Mouse (Mus musculus) adrenal gland, adult 8-10 months (tissue): ENCODE data around the gene Gm10570. TPM values are rescaled to one million over a fixed set of nuclear protein-coding genes. Genes with fewer than 3 reads are reported as not detected.

Experiments
- DNase-seq: peaks from one replicate; pipeline ENCODE4 v3.0.0; 2022
- total RNA-seq, 4 experiments: library from RNA; stranded (reverse); gene quantifications; 2 replicates each; pipeline ENCODE4 v1.2.4; 2022

The Gm10570 gene
- total RNA-seq, 4 experiments from 2014 or later, result 0.86 TPM; not detected in 3

GRCm38 (mm10) chr4:130270089-130270488 lies 38.4 kb downstream of the Gm10570 start:
- no peak for DNase-seq

GRCm38 (mm10) chr4:130268736-130269135 lies 39.7 kb downstream of the Gm10570 start:
- no peak for DNase-seq

- no peak for DNase-seq
Observed at GRCm38 (mm10) chr4:130267069-130267468, 41.4 kb downstream of the Gm10570 start.

- DNase-seq, result no peak
Observed at GRCm38 (mm10) chr4:130266601-130267000, 41.9 kb downstream of the Gm10570 start.

GRCm38 (mm10) chr4:130264698-130265349 lies 43.6 kb downstream of the Gm10570 start:
- DNase-seq, result peak; percentile 38

- no peak for DNase-seq
Observed at GRCm38 (mm10) chr4:130264131-130264530, 44.3 kb downstream of the Gm10570 start.

- no peak for DNase-seq
Observed at GRCm38 (mm10) chr4:130260406-130260805, 48.1 kb downstream of the Gm10570 start.

Other genes starting within 250 kb of the Gm10570 start
- 10 to 100 TPM; 81.1 to 93.8 (median 85.9) TPM for gene Pef1, start 206.1 kb downstream of the Gm10570 start, total RNA-seq
- 1 to 10 TPM in 2 of 4 experiments, under 1 TPM in 2; 0.49 to 1.9 (median 1.3) TPM for gene Hcrtr1, start 169.3 kb downstream of the Gm10570 start, total RNA-seq
- 100 to 1,000 TPM in 2 of 4 experiments, 10 to 100 TPM in 2; 80.9 to 133 (median 107) TPM for gene Tinagl1, start 133.6 kb downstream of the Gm10570 start, total RNA-seq
- not detected for gene Gm853, start 86.3 kb downstream of the Gm10570 start, total RNA-seq
- 1 to 10 TPM; 1.2 to 3.2 (median 1.4) TPM for gene Serinc2, start 29.5 kb downstream of the Gm10570 start, total RNA-seq
- 10 to 100 TPM in 3 of 4 experiments, 1 to 10 TPM in 1; 10.0 to 66.6 (median 44.7) TPM for gene Fabp3, start 79 bp downstream of the Gm10570 start, total RNA-seq
- gene Zcchc17, start 51.3 kb upstream of the Gm10570 start, total RNA-seq, result 10 to 100 TPM; 40.8 to 55.8 (median 48.3) TPM
- gene Snrnp40, start 51.5 kb upstream of the Gm10570 start, total RNA-seq, result 10 to 100 TPM; 35.7 to 41.7 (median 37.4) TPM